Mouse (Mus musculus) stomach, postnatal 0 days (tissue): ENCODE measurements around the gene Psph. TPM values are rescaled to one million over a fixed set of nuclear protein-coding genes. Genes with fewer than 3 reads are reported as not detected.

Source experiments
- ATAC-seq: fragments of 200-750 bp; cut with Nextera tagmentation; 2 replicates; pipeline ENCODE4 v1.8.0; 2017; ENCODE audit not compliant: low FRiP score, low TSS enrichment
- DNase-seq: peaks from one replicate; pipeline ENCODE4 v3.0.0-alpha.2; 2016; ENCODE audit warnings: low spot score
- H3K27ac ChIP-seq: fragments of 300-500 bp; sonication (generic); replicated peaks from 2 replicates; pipeline ENCODE4 v1.5.1; 2014; ENCODE audit warnings: mild to moderate bottlenecking, control low read depth
- H3K27me3 ChIP-seq: fragments of 300-500 bp; sonication (generic); 2 replicates; pipeline ENCODE4 v1.6.1; 2014; ENCODE audit warnings: low read length; ENCODE audit not compliant: control insufficient read depth, insufficient read depth
- H3K36me3 ChIP-seq: fragments of 300-500 bp; sonication (generic); 2 replicates; pipeline ENCODE4 v1.6.1; 2014; ENCODE audit warnings: low read length, mixed read lengths; ENCODE audit not compliant: control insufficient read depth, insufficient read depth
- H3K4me1 ChIP-seq: fragments of 300-500 bp; sonication (generic); replicated peaks from 2 replicates; pipeline ENCODE4 v1.6.1; 2014; ENCODE audit warnings: antibody characterized with exemption; ENCODE audit not compliant: control insufficient read depth, insufficient read depth
- H3K4me2 ChIP-seq: fragments of 300-500 bp; sonication (generic); replicated peaks from 2 replicates; pipeline ENCODE4 v1.6.1; 2014; ENCODE audit warnings: low read depth, mild to moderate bottlenecking, control low read depth, moderate library complexity
- H3K4me3 ChIP-seq: fragments of 300-500 bp; sonication (generic); 2 replicates; pipeline ENCODE4 v1.5.1; 2014; ENCODE audit warnings: low read depth, low read length, control low read depth
- H3K9ac ChIP-seq: fragments of 300-500 bp; sonication (generic); 2 replicates; pipeline ENCODE4 v1.6.1; 2014; ENCODE audit warnings: mild to moderate bottlenecking, low read length, control low read depth, mixed read lengths
- H3K9me3 ChIP-seq: fragments of 300-500 bp; sonication (generic); 2 replicates; pipeline ENCODE4 v1.6.1; 2016; ENCODE audit warnings: low read length; ENCODE audit not compliant: control insufficient read depth
- CTCF ChIP-seq: IDR thresholded peaks from 2 replicates; pipeline ENCODE4 v1.5.1; 2016; ENCODE audit warnings: antibody characterized with exemption, low read depth, mild to moderate bottlenecking, moderate library complexity
- EP300 ChIP-seq: optimal IDR thresholded peaks from 2 replicates; pipeline ENCODE3; 2016; ENCODE audit warnings: antibody characterized with exemption
- WGBS: fragments of 180-500 bp; shearing (Covaris S2); extraction: QIAGEN DNeasy Blood & Tissue Kit; methylation state at CpG from one replicate; pipeline ENCODE4 v1.1.7; 2014; 5-methylcytosine and 5-hydroxymethylcytosine counted together
- polyA plus RNA-seq: library from polyadenylated mRNA; unstranded; fragments of >200 nt; fragmentation: Nextera tagmentation; extraction: Ambion mirVana; gene quantifications from 2 replicates; pipeline ENCODE4 v1.2.1, GENCODE M21; 2015

Gene Psph
- polyA plus RNA-seq, 1 experiment from 2014 or later, result 31.1 TPM

DNA sequence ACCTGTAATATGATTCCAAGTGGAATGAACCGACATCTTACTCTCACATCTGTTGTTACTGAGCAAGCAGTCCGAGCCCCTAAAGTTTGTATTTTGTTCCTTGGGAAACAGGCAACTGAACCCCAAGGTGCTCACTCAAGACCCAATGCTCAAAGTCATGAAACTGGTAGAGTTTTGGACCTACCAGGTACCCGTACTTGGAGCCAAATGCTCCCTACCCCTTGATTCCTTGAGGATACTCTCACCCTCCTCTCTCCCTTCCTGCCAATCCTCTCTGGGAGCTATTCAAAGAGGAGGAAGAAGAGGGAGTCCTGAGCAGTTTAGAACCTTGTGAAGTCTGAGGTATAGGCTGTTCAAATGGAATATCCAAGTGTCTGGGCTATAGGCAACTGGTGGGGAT is 60.5 kb downstream of the Psph start:
- no peak overlapping the region for H3K4me2 ChIP-seq

DNA sequence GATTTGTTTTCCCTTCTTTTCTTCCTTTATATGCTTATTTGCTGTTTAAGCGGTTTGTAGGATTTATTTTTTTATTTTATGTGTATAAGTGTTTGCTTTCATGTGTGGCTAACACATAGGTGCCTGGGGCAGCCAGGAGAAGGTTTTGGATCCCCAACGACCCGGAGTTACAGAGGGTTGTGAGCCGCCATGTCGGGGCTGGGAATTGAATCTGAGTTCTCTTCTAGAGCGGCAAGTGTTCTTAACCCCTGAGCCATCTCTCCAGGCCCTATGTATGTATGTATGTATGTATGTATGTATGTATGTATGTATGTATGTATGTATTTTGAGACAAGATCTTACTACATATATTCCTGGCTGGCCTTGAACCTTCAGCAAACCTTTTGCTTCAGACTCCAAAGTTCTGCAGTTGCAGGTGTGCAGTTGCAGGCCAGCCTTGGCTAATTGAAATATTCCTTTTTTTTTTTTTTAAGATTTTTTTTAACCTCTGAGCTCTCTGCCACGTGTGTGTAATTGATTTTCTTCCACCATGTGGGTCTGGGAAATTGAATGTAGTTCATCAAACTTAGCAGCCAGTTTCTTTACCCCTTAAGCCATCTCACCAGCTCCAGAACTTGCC is 61.4 kb downstream of the Psph start:
- ATAC-seq (no peak), DNase-seq (no peak)
- peak overlapping the region; percentile 97 for H3K9ac ChIP-seq
- H3K4me2 ChIP-seq, result peak overlapping the region; percentile 63
- H3K9me3 ChIP-seq, result no peaks in the 10 kb centered on the region
- peaks cover 5% of the 10 kb centered on the region; the same call in 1 of the 2 replicates for H3K4me1 ChIP-seq
- H3K36me3 ChIP-seq, result no peaks in the 10 kb centered on the region
- no peak for TF ChIP-seq CTCF
- no peak for TF ChIP-seq EP300
- WGBS, result 23% methylated on average over 7 of the region's 7 CpGs
- H3K27me3 ChIP-seq, result no peaks in the 10 kb centered on the region
- peak overlapping the region; percentile 99 for H3K27ac ChIP-seq
- peak overlapping the region; percentile 86 for H3K4me3 ChIP-seq

More for the DNA sequence above, 60.5 kb downstream of the Psph start:
- no peaks in the 10 kb centered on the region for H3K36me3 ChIP-seq
- 85% methylated on average over 3 of the region's 3 CpGs for WGBS
- no peak for ATAC-seq
- H3K4me3 ChIP-seq, result no peak overlapping the region
- no peaks in the 10 kb centered on the region for H3K27me3 ChIP-seq
- no peak overlapping the region for H3K9ac ChIP-seq
- H3K9me3 ChIP-seq, result no peaks in the 10 kb centered on the region
- no peak for DNase-seq
- no peak overlapping the region for H3K27ac ChIP-seq
- no peak for TF ChIP-seq EP300
- TF ChIP-seq CTCF, result no peak
- peaks cover 5% of the 10 kb centered on the region; the same call in 1 of the 2 replicates for H3K4me1 ChIP-seq

DNA sequence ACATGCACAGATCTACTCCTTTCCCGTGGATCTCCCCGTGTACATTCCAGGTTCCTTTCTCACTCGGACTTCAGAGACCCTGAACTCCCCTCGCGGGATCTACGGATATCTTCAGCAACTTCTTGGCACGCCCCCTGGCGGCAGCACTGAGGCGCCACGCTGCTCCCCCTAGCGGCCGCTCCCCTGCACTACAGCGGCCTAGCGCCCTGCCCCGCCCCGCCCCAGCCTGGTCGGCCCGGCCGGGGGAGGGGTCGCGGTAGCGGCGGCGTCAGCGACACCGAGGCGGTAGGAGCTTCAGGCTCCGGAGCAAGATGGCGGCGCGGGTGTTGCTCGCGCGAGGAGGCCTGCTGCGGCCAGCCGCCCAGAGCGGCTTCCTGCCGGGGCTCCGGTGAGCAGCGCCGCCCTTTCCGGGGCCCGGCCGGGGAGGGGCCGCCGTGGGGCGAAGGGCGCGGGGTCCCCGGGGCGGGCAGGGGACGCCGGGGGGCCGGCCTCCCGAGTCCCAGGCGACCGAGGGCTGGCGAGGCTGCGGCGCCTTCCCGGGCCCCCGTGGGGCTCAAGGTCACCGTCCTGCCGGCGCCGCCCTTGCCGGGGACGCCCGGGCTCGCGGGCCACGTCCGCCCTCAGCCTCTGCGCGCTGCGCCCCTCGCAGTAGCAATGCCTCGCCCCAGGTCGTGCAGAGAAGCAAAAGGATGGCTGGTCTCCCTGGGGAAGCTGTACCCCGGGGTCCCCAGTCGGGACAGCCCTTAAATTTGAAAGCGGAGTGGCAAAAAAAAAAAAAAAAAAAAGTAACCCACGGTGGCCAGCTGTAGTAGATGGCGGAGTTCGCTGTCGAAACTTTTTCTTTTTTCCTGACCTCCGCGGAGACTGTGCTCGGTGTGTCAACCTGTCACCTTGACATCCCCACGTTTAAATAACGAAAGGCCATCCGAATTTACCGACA is 62.1 kb downstream of the Psph start, which contains the start of gene Nipsnap2:
TSS of gene Nipsnap2 (plus strand) at position 230 of the 940 bp plus-strand sequence.
- no peaks in the 10 kb centered on the region for H3K9me3 ChIP-seq
- peak within 1 kb of the TSS; percentile 97 for H3K9ac ChIP-seq
- peak; percentile 92 for DNase-seq
- ATAC-seq, result peak; percentile 95
- H3K4me3 ChIP-seq, result peak within 1 kb of the TSS; percentile 86
- TF ChIP-seq EP300 (no peak), CTCF (peak; percentile 98)
- peak within 1 kb of the TSS; percentile 99 for H3K27ac ChIP-seq
- H3K27me3 ChIP-seq, result no peaks in the 10 kb centered on the region
- WGBS, result under 1% methylated on average over 86 of the region's 93 CpGs
- H3K4me1 ChIP-seq, result peaks cover 4% of the 10 kb centered on the region; the same call in 1 of the 2 replicates
- peak within 1 kb of the TSS; percentile 63 for H3K4me2 ChIP-seq
- no peaks in the 10 kb centered on the region for H3K36me3 ChIP-seq

DNA sequence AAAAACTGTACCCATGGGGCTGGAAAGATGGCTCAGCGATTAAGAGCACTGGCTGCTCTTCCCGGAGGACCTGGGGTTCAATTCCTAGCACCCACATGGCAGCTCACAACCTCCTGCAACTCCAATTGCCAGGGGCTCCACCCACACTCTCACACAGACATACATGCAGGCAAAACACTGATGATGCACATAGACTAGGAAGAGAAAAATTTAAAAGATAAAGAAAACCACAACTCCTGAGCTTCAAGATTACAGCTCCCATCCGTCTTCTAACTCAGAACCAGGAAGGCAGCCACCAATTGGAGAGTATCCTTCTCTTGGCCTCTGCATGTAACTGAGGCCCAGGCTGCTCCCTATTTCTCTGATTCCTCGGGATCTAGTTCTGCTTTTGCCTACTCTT is 63.0 kb downstream of the Psph start:
- Histone ChIP-seq H3K4me1 (no peaks in the 10 kb centered on the region), H3K9me3 (no peaks in the 10 kb centered on the region), H3K4me2 (peak overlapping the region; percentile 63), H3K36me3 (no peaks in the 10 kb centered on the region), H3K27me3 (no peaks in the 10 kb centered on the region), H3K4me3 (peak overlapping the region; percentile 86), H3K27ac (peak overlapping the region; percentile 99), H3K9ac (peak overlapping the region; percentile 97)
- no peak for TF ChIP-seq EP300
- no peak for TF ChIP-seq CTCF
- 40% methylated on average over 4 of the region's 4 CpGs for WGBS
- ATAC-seq, result no peak; the same call in 1 of the 2 replicates
- no peak for DNase-seq

DNA sequence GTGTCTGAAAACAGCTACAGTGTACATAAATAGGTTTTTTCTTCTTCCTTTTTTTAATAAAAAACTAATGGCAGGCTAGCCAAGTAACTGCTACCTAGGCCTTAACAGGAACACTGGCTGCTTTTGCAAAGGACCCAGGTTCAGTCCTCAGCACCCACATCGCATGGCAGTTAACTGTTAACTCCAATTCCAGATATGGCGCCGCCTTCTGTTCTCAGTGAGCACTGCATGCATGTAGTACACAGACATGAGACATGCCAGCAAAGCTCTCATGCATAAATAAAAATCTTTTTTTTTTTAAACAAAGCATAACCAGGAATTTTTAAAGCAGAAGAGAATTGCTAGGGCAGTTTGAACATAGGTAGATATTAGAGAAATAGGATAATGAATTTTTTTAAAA is 67.1 kb downstream of the Psph start:
- no peaks in the 10 kb centered on the region for H3K27me3 ChIP-seq
- no peak overlapping the region for H3K27ac ChIP-seq
- no peaks in the 10 kb centered on the region for H3K9me3 ChIP-seq
- no peak for ATAC-seq
- H3K4me2 ChIP-seq, result no peak overlapping the region
- peak; percentile 34; the same call in 1 of the 2 replicates for TF ChIP-seq CTCF
- no peak for TF ChIP-seq EP300
- H3K4me1 ChIP-seq, result no peaks in the 10 kb centered on the region
- no peak overlapping the region for H3K9ac ChIP-seq
- no peak for DNase-seq
- H3K36me3 ChIP-seq, result peaks cover 14% of the 10 kb centered on the region; the same call in 1 of the 2 replicates
- 86% methylated on average over 3 of the region's 3 CpGs for WGBS
- no peak overlapping the region for H3K4me3 ChIP-seq
